Mouse (Mus musculus) intestine, embryonic 14.5 days (tissue): ENCODE measurements around the gene Nrip1. TPM values are rescaled to one million over a fixed set of nuclear protein-coding genes. Genes with fewer than 3 reads are reported as not detected.

Experiments
- ATAC-seq: fragments of 200-750 bp; cut with Nextera tagmentation; replicated peaks from 2 replicates; pipeline ENCODE4 v1.8.0; 2017; ENCODE audit warnings: low read depth, moderate number of reproducible peaks, moderate TSS enrichment, moderate library complexity; ENCODE audit not compliant: low FRiP score, low TSS enrichment
- DNase-seq: peaks from one replicate; pipeline ENCODE4 v3.0.0-alpha.2; 2018; ENCODE audit warnings: low spot score
- H3K27ac ChIP-seq: fragments of 300-500 bp; sonication (generic); 2 replicates; pipeline ENCODE4 v1.5.1; 2014; ENCODE audit warnings: low read depth, mild to moderate bottlenecking, control low read depth
- H3K27me3 ChIP-seq: fragments of 300-500 bp; sonication (generic); replicated peaks from 2 replicates; pipeline ENCODE4 v1.6.1; 2014; ENCODE audit warnings: low read length, control low read depth; ENCODE audit not compliant: control insufficient read depth, insufficient read depth
- H3K36me3 ChIP-seq: fragments of 300-500 bp; sonication (generic); 2 replicates; pipeline ENCODE4 v1.6.1; 2014; ENCODE audit warnings: low read length, control low read depth; ENCODE audit not compliant: control insufficient read depth, insufficient read depth
- H3K4me1 ChIP-seq: fragments of 300-500 bp; sonication (generic); replicated peaks from 2 replicates; pipeline ENCODE4 v1.6.1; 2014; ENCODE audit warnings: low read length, control low read depth, mixed read lengths; ENCODE audit not compliant: control insufficient read depth, insufficient read depth
- H3K4me2 ChIP-seq: fragments of 300-500 bp; sonication (generic); 2 replicates; pipeline ENCODE4 v1.6.1; 2014; ENCODE audit warnings: low read length
- H3K4me3 ChIP-seq: fragments of 300-500 bp; sonication (generic); 2 replicates; pipeline ENCODE4 v1.5.1; 2014; ENCODE audit warnings: low read depth, low read length, control low read depth, mixed read lengths
- H3K9ac ChIP-seq: fragments of 300-500 bp; sonication (generic); 2 replicates; pipeline ENCODE4 v1.6.1; 2014; ENCODE audit warnings: mild to moderate bottlenecking, low read length
- H3K9me3 ChIP-seq: fragments of 300-500 bp; sonication (generic); 2 replicates; pipeline ENCODE4 v1.6.1; 2016; ENCODE audit warnings: low read length, control low read depth; ENCODE audit not compliant: control insufficient read depth
- WGBS: fragments of 180-500 bp; shearing (Covaris S2); extraction: QIAGEN DNeasy Blood & Tissue Kit; methylation state at CpG from one replicate; pipeline ENCODE4 v1.1.7; 2014; 5-methylcytosine and 5-hydroxymethylcytosine counted together
- polyA plus RNA-seq: library from polyadenylated mRNA; unstranded; fragments of >200 nt; fragmentation: Nextera tagmentation; extraction: Ambion mirVana; gene quantifications from 2 replicates; pipeline ENCODE4 v1.2.1, GENCODE M21; 2014

Gene Nrip1
- polyA plus RNA-seq, 1 experiment from 2014 or later = 37.1 TPM

GRCm38 (mm10) chr16:76251826-76252225 lies 121.8 kb downstream of the Nrip1 start:
- Histone ChIP-seq H3K9me3 (no peaks in the 10 kb centered on the region), H3K4me2 (no peak overlapping the region), H3K27me3 (no peaks in the 10 kb centered on the region), H3K27ac (no peak overlapping the region), H3K4me3 (no peak overlapping the region), H3K36me3 (no peaks in the 10 kb centered on the region), H3K4me1 (no peaks in the 10 kb centered on the region), H3K9ac (no peak overlapping the region)
- ATAC-seq (no peak), DNase-seq (no peak)
- WGBS = 87% methylated on average over 10 of the region's 10 CpGs

DNA sequence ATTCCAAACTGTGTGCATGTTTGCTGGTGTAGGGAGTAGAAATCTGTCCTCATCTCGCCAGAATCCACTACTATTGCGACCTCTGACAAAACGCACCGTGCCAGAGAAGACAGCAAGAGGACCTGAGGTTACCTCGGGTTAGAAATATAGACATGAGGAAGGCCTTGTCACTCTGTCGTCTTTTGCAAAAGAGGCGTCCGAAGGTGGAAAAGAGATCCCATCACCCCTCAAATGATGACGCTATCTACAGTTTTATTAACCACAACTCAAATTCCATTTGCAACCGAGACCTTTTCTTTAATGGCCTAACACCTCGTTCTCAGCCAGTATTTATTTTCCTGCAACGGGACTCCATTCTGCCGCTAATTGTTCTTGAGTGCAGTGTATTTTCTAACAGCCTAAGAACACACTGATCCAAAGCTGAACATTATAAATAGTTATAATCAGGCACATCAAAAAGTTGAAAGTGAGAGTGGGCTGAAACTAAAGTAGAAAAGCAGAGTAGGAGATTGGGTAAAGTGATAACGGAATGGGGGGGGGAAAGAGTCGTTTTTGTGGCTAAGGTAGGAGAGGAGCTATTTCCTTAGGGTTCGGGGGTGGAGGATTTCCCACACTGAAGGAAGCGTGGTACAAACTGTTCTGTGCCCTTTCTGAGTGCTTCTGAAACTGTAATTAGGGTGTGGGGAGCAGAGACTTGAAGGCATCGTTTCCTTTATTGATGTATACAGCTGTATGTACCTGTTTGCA lies 124.1 kb downstream of the Nrip1 start:
- H3K4me3 ChIP-seq = no peak overlapping the region
- no peaks in the 10 kb centered on the region for H3K36me3 ChIP-seq
- no peak for ATAC-seq
- H3K4me1 ChIP-seq = no peaks in the 10 kb centered on the region
- no peak overlapping the region for H3K9ac ChIP-seq
- H3K9me3 ChIP-seq = no peaks in the 10 kb centered on the region
- DNase-seq = no peak
- no peaks in the 10 kb centered on the region for H3K27me3 ChIP-seq
- H3K27ac ChIP-seq = no peak overlapping the region
- WGBS = 81% methylated on average over 18 of the region's 18 CpGs
- H3K4me2 ChIP-seq = no peak overlapping the region

DNA sequence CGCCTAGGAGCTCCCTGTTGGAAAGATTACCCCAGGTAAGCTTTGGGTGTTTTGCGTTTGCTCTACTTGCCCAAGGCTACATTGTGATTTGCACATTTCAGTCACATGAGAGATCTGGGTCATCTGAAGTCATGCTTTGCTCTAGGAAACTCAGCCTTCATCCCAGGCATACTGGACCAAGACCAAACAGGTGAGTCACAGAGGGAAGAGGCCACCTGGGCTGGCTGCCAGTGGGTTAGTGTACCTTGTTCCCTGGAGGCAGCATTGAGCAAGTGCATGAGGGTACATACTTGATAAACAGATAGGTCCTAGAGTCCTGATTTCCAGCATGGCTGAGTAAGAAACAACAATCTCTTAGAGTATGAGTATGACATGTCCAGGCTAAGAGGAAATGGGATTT lies 130.8 kb downstream of the Nrip1 start:
- H3K9ac ChIP-seq = no peak overlapping the region
- H3K4me3 ChIP-seq = no peak overlapping the region
- no peak overlapping the region for H3K27ac ChIP-seq
- ATAC-seq (no peak), DNase-seq (no peak)
- H3K36me3 ChIP-seq = no peaks in the 10 kb centered on the region
- 92% methylated on average over 2 of the region's 2 CpGs for WGBS
- no peak overlapping the region for H3K4me2 ChIP-seq
- no peaks in the 10 kb centered on the region for H3K9me3 ChIP-seq
- no peaks in the 10 kb centered on the region for H3K27me3 ChIP-seq
- no peaks in the 10 kb centered on the region for H3K4me1 ChIP-seq

DNA sequence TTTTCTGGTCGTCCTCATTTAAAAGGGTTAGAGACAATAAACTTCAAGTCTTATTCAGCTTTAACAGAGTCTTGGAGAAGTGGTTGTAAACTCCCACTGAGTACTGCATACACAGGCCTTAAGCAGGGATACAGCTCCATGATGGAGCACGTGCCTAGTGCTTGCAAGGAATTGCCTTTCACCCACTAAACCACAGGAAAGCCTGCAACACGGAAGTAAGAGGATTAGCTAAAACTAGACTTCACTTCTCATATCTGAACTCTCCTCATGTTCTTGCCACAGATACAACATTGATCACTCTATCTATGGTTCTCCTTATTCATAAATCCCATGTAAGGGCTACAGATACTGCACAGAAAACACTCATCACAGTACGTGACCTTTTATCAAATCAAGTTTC lies 132.4 kb downstream of the Nrip1 start:
- H3K27me3 ChIP-seq = no peaks in the 10 kb centered on the region
- ATAC-seq (no peak), DNase-seq (no peak)
- 77% methylated on average over 4 of the region's 4 CpGs for WGBS
- H3K4me1 ChIP-seq = no peaks in the 10 kb centered on the region
- no peak overlapping the region for H3K4me2 ChIP-seq
- no peak overlapping the region for H3K27ac ChIP-seq
- H3K9me3 ChIP-seq = no peaks in the 10 kb centered on the region
- no peak overlapping the region for H3K4me3 ChIP-seq
- H3K9ac ChIP-seq = no peak overlapping the region
- no peaks in the 10 kb centered on the region for H3K36me3 ChIP-seq

DNA sequence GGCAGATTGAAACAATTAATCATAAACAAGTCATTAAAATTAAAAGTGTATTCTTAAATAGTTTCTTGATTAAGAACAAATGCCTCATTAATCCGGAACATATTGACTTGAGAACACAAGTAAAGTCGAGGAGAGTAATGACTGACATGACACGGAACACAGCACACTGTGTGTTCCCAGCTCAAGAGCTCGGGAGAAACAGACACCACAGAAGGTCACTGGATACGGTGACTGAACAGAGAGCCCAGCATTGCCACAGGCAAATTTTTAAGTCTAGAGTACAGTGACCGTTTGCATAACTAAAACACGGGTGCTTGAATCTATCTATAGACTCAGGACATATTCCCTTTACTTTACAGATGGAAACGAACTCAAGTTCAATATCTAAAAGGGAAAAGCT lies 134.3 kb downstream of the Nrip1 start:
- Histone ChIP-seq H3K9ac (no peak overlapping the region), H3K27me3 (no peaks in the 10 kb centered on the region), H3K4me3 (no peak overlapping the region), H3K4me2 (no peak overlapping the region), H3K36me3 (no peaks in the 10 kb centered on the region), H3K4me1 (no peaks in the 10 kb centered on the region), H3K27ac (no peak overlapping the region), H3K9me3 (no peaks in the 10 kb centered on the region)
- DNase-seq (no peak), ATAC-seq (no peak)
- WGBS = 78% methylated on average over 8 of the region's 8 CpGs

GRCm38 (mm10) chr16:76238784-76239183 lies 134.8 kb downstream of the Nrip1 start:
- H3K27ac ChIP-seq = no peak overlapping the region
- no peak overlapping the region for H3K4me2 ChIP-seq
- no peaks in the 10 kb centered on the region for H3K36me3 ChIP-seq
- ATAC-seq = no peak
- DNase-seq = no peak
- no peaks in the 10 kb centered on the region for H3K9me3 ChIP-seq
- H3K4me3 ChIP-seq = no peak overlapping the region
- no peak overlapping the region for H3K9ac ChIP-seq
- H3K27me3 ChIP-seq = no peaks in the 10 kb centered on the region
- 96% methylated on average over 4 of the region's 4 CpGs for WGBS
- H3K4me1 ChIP-seq = no peaks in the 10 kb centered on the region
